Mouse (Mus musculus): Measurements from ENCODE around the gene Cracr2b.

Gene Cracr2b

DNA sequence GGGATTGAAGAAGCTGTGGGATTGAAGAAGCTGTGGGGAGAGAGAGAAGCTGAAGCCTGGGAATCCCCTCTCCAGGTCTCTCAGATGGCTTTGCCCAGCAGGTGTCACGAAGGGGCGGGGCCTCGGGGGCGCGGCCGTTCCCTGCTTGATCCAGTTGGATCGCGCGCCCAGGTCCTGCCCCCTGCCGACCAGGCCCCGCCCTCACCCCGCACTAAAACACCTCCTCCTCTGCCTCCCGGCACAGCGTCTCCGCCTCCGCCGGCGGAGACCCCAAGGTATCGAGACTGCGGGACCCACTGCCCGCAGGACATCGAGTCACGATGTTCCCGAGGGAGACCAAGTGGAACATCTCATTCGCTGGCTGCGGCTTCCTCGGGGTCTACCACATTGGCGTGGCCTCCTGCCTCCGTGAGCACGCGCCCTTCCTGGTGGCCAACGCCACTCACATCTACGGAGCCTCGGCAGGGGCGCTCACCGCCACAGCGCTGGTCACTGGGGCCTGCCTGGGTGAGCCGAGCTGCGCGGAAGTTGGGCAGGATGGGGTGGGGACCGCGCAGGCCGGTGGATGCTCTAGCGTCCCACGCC, 5.8 kb upstream of the Cracr2b start, which contains the start of gene Pnpla2:
TSS of gene Pnpla2 (plus strand) at position 232 of the 585 bp plus-strand sequence.
- DNase-seq (ENCODE audit: low spot score in 2 of 2): peak; percentile 91 to 95

DNA sequence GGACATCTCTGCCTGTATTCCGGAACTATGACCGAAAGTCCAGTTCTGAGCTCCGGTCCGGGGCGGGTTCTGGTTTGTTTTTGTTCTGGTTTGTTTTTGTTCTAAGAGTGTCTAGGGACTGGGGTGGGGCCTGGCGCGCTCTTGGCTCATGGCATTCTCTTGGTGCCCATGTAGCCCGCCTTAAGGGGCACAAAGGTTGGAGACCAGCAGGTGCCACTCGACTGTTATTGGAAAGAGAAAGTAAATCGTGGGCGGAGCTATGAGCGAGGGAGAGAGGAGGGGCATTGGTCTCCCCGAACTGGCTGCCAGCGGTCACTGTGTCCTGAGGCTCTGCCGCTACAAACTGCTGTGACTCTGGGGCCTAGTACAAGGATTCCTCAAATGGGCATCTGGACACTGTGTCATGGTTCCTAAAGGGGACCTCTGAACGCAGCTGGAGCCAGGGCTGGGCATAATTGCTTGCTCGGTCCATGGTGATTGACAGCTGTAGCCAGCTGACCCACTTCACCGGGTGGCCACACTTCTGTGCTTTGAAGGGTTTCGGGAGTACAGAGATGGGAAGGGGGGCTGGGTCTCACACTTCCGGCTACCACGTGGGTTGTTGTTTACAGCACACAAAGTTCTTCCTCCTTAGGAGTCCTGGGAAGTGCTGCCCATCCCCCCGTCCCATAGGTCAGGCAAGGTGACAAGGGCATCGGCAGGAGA, 5.1 kb upstream of the Cracr2b start:
- DNase-seq (ENCODE audit: low spot score in 2 of 2): no peak

DNA sequence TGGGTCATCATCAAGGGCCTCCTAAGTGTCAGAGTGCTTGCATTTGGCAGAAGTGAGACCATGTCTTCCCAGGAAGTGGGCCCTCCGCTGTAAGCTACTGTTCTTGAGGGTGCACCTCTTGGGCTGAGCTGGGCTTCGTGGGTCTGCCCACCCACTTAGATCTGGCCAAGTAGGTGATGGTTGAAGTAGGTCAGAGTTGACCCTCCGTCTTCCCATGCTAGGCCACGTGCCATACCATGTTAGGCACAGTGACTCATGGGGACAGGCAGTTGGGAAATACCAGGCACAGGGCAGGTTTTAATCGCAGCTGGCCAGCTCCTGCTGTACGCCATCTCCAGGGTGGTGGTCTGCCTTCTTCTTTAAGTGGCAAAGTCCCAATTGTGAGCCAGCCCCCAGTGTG, 4.2 kb upstream of the Cracr2b start:
- no peak for DNase-seq (ENCODE audit: low spot score in 2 of 2)

DNA sequence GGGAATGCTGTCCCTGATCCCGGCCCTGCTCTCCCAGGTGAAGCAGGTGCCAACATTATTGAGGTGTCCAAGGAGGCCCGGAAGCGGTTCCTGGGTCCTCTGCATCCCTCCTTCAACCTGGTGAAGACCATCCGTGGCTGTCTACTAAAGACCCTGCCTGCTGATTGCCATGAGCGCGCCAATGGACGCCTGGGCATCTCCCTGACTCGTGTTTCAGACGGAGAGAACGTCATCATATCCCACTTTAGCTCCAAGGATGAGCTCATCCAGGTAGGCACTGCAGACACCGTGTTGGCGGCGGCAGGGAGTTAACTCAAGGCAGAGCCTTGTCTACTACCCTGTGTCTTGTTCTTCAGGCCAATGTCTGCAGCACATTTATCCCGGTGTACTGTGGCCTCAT, 3.7 kb upstream of the Cracr2b start:
- no peak for DNase-seq (ENCODE audit: low spot score in 2 of 2)

- DNase-seq (ENCODE audit: low spot score in 2 of 2): peak in 1 of 2 experiments; percentile 56
Measured at GRCm38 (mm10) chr7:141457986-141458660, 2.8 kb upstream of the Cracr2b start.

DNA sequence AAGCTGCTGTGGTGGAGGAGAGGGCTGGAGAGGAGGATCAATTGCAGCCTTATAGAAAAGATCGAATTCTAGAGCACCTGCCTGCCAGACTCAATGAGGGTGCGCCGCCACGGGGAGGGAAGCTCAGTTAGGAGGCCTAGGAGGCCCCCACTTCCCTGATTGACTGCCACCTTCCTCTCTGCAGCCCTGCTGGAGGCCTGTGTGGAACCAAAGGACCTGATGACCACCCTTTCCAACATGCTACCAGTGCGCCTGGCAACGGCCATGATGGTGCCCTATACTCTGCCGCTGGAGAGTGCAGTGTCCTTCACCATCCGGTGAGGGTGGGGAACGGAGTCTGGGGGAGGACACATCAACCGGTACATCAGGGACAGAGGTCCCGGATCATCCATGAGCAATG, 2.2 kb upstream of the Cracr2b start:
- DNase-seq (ENCODE audit: low spot score in 2 of 2): no peak

GRCm38 (mm10) chr7:141459301-141459711, 1.6 kb upstream of the Cracr2b start:
- DNase-seq (ENCODE audit: low spot score in 2 of 2): no peak

DNA sequence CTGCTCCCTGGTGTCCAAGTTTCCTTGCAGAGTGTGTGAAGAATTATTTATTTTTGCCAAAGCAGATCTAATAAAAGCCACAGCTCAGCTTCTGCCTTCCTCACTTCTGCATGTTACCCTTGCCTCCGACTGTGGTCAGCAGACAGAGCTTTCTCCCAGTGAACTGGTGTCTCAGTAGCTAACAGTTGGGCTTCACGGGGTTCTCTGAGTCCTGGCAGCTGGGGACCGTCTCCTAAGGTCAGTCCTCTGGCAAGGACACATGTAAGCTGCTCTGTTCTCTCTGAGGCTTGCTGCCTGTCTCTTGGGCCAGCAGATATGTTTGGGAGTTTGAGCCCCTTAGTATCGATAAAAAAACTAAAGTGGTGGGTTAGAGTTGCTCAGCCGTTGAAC, 898 bp upstream of the Cracr2b start:
- no peak for DNase-seq (ENCODE audit: low spot score in 2 of 2)

- no peak for DNase-seq (ENCODE audit: low spot score in 2 of 2)
Measured at GRCm38 (mm10) chr7:141461521-141462332, 833 bp downstream of the Cracr2b start.

DNA sequence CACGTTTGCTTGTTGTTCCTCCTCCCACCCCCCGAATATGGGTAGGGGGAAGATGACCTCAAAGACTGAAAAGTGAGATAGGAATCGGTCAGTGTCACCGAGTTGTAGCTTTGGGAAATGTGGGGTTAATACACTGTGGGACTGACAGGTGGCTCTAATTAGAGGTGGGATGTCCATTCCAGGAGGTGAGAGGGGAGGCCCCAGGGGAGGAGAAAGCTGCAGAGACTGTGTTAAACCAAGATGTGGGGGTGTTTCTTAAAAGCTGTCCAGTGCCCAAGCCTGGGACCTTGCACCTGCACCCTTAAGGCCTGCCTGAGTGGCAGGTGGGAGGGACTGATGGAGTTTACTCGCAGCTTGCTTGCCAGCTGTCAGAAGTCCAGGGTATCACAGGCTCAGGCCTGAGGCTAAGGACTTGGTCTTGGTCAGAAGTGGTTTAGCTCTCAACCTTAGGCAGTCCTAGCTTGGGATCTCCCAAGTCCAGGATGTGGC, 1.5 kb downstream of the Cracr2b start:
- no peak for DNase-seq (ENCODE audit: low spot score in 2 of 2)

DNA sequence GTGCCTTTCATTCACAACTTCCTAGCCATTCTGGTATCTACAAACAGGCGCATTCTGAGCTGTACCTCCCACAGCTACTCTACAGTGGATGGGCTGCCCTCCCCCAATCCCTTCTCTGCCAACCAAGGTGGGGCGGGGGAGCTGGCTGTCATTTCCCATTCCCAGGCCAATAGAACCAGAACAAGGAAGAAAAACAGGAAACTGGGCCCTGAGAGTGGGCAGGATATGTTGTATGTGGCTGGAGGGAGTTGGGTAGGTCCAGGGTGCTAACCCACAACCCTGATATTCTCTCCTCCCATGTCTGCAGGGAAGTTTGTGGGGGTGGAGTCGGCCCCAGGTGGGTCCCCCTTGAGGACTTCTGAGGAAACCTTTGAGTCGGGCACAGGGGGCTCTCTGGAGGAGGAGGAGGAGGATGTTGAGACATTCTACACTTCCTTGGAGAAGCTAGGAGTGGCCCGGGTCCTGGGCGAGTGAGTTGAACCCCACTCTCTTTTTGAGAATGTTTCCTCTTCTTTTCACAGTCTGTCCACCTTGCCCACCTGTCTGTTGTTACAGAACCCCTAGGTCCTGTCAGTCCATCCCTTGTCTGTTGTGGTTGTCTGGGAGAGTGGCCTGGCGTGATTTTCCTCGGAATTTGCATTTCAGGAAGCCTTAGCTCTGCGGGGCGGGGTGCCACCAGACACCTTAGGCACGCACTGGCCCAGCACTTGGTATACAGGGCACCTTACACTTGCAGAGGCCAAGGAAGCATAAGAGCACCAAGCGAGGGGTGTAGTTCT, 3.1 kb downstream of the Cracr2b start:
- DNase-seq (ENCODE audit: low spot score in 2 of 2): no peak

GRCm38 (mm10) chr7:141464603-141465201, 3.8 kb downstream of the Cracr2b start:
- peak in 1 of 2 experiments; percentile 45 for DNase-seq (ENCODE audit: low spot score in 2 of 2)

GRCm38 (mm10) chr7:141465388-141466044, 4.6 kb downstream of the Cracr2b start:
- no peak for DNase-seq (ENCODE audit: low spot score in 2 of 2)

DNA sequence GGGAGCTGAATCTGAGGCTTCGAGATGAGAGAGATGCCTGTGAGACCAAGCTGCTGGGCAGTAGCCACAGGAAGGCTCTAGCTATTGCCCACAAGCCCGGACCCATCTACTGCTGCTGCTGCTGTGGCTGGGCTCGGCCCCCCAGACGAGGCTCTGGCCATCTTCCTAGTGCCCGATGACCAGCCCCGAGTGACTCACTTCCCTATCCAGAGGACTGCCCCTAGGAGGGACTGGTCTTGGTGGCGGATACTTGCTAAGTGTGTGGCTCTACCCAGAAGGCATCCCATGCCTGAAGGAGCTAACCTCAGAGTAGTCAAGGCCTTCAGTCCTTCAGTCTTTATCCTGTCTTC, 5.1 kb downstream of the Cracr2b start:
- no peak for DNase-seq (ENCODE audit: low spot score in 2 of 2)

DNA sequence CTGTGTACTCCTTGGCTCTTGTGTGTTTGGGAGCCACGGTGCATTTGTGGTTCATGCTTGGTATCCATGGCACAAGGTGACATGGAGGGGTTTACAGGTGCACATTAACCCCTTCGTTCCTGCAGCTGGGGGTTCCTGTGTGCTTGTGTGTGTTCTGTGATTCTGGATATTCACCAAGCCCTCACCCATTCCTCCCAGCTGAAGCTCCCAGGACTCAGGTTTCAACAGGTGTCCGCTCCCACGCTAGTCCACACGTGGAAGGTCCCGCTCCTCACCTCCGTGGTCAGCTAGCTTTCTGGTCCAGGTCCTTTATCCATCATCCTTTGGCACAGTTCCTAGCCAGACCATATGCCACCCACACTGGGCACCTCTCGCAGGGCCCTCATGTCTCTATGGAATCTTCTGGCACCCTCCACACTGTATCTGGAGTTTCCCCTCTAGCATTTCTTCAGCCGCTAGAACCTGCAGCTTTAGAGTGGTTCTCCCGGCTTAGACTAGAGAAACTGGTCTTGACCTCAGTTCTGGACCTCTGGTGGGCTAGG, 5.8 kb downstream of the Cracr2b start:
- no peak for DNase-seq (ENCODE audit: low spot score in 2 of 2)

- peak in 1 of 2 experiments; percentile 52 for DNase-seq (ENCODE audit: low spot score in 2 of 2)
Measured at GRCm38 (mm10) chr7:141467230-141468030, 6.5 kb downstream of the Cracr2b start, which contains the start of gene Cd151. Gene Cd151, plus strand, starts transcription at chr7:141467392.

DNA sequence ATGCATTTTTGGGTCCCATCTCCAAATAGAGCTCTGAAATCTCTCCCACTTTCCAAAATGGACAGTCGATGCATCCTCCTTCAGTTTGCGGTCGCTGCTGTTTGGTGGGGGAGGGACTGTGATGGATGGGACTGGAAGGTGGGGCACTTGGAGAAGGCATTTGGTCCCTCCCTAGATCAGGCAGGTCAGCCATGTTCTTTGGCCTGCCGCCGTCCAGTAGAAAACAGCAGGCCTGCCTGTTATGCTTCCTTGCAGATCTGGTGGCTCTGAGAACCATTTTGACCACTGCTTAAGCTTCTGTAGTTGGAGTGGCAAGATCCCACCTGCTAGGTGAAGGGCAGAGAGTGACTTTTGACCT, 7.2 kb downstream of the Cracr2b start:
- no peak for DNase-seq (ENCODE audit: low spot score in 2 of 2)

DNA sequence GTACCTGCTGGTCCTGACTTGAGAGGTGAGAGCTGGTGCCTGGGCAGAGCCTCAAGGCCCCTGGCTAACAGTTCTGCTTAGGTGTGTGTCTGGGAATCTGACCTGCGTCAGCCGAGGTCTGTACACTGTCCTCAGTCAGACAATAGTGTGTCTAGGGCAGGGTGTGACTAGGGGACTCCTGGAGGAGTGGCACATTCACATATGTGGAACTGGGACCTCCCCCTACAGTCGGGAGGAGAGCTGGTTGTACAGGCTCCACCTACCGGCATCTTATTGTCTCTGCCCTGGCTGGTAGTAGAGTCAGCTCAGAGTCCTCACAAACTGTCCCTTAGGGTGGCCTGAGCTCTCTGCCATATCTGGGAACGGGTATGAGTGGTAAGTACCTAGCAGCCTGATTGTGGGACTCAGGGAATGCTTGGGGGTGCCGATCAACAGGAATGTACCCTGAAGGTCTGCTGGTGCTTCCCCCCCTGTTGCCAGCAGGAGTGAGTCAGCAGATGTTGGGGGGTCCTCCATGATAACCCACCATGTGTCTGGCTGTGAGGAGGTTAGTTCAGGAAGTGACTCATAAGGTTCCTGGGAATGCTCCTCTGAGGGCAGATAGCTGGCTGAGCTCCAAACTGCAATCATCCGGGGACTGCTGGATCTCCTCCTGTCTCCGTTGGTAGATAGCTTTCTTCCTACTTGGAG, 7.8 kb downstream of the Cracr2b start:
- peak; percentile 42 to 57 for DNase-seq (ENCODE audit: low spot score in 2 of 2)

DNA sequence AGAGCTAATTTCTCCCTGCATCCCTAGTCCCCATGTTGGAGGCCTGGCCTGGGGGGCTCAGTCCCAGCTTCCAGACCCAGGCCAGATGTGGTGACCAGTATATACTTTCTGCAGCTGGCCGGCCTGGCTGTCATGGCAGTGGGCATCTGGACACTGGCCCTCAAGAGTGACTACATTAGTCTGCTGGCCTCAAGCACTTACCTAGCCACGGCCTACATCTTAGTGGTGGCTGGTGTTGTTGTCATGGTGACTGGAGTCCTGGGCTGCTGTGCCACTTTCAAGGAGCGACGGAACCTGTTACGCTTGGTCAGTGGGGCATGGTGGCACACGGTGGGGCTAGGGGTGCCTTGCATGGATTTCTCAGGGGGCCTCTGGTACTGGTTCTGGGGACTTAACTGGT, 8.5 kb downstream of the Cracr2b start:
- DNase-seq (ENCODE audit: low spot score in 2 of 2): no peak
